Mouse (Mus musculus): Measurements from ENCODE around the gene Ppt1. TPM values are rescaled to one million over a fixed set of nuclear protein-coding genes. Genes with fewer than 3 reads are reported as not detected.

Gene Ppt1
- total and polyA plus RNA-seq, 2 experiments from 2014 or later = 44.2 to 81.3 TPM

GRCm38 (mm10) chr4:122903709-122904108 lies 67.7 kb downstream of the Ppt1 start:
- H3K36me3 ChIP-seq (ENCODE audit: insufficient read depth, low read length) = no peaks in the 10 kb centered on the region
- ATAC-seq (ENCODE audit: low FRiP score) (no peak), DNase-seq (ENCODE audit: low spot score) (no peak)
- H3K4me3 ChIP-seq (ENCODE audit: low read depth, low read length) = no peak overlapping the region
- H3K27ac ChIP-seq (ENCODE audit: low read depth, low read length) = no peak overlapping the region
- H3K9ac ChIP-seq (replicated peaks; ENCODE audit: low read length, poor library complexity, severe bottlenecking) = no peak overlapping the region
- no peaks in the 10 kb centered on the region for H3K27me3 ChIP-seq (ENCODE audit: insufficient read depth, low read length)
- 95% methylated on average over 3 of the region's 3 CpGs for WGBS
- H3K4me1 ChIP-seq (ENCODE audit: insufficient read depth, low read length) = 0 out of 2 replicates have a peak, but pooled peaks cover under 1% of the 10 kb centered on the region
- H3K9me3 ChIP-seq (ENCODE audit: low read length) = no peaks in the 10 kb centered on the region
- no peak for TF ChIP-seq CTCF (IDR thresholded peaks at IDR 0.05)
- H3K4me2 ChIP-seq (ENCODE audit: low read depth, low read length, poor library complexity, severe bottlenecking) = no peak overlapping the region

GRCm38 (mm10) chr4:122905359-122905758 lies 69.3 kb downstream of the Ppt1 start:
- ATAC-seq (ENCODE audit: low FRiP score) (no peak), DNase-seq (ENCODE audit: low spot score) (no peak)
- H3K4me1 ChIP-seq (ENCODE audit: insufficient read depth, low read length) = 0 out of 2 replicates have a peak, but pooled peaks cover 7% of the 10 kb centered on the region
- no peaks in the 10 kb centered on the region for H3K9me3 ChIP-seq (ENCODE audit: low read length)
- no peak overlapping the region for H3K27ac ChIP-seq (ENCODE audit: low read depth, low read length)
- H3K9ac ChIP-seq (replicated peaks; ENCODE audit: low read length, poor library complexity, severe bottlenecking) = no peak overlapping the region
- H3K4me2 ChIP-seq (ENCODE audit: low read depth, low read length, poor library complexity, severe bottlenecking) = no peak overlapping the region
- no peak overlapping the region for H3K4me3 ChIP-seq (ENCODE audit: low read depth, low read length)
- H3K27me3 ChIP-seq (ENCODE audit: insufficient read depth, low read length) = no peaks in the 10 kb centered on the region
- TF ChIP-seq CTCF (IDR thresholded peaks at IDR 0.05) = no peak
- 93% methylated on average over 10 of the region's 10 CpGs for WGBS
- no peaks in the 10 kb centered on the region for H3K36me3 ChIP-seq (ENCODE audit: insufficient read depth, low read length)

Other genes with a start within 250 kb of the Ppt1 start
- gene 9530002B09Rik, start 147.0 kb upstream of the Ppt1 start, total RNA-seq (2014; rRNA removed) = not detected in 2 replicates
- not detected in 2 replicates for gene 9530002B09Rik, start 147.0 kb upstream of the Ppt1 start, polyA plus RNA-seq (2015; fragmentation: Nextera tagmentation; extraction: Ambion mirVana)
- 145 and 157 TPM in 2 replicates for gene Cap1, start 49.8 kb downstream of the Ppt1 start, total RNA-seq (2014; rRNA removed)
- gene Cap1, start 49.8 kb downstream of the Ppt1 start, polyA plus RNA-seq (2015; fragmentation: Nextera tagmentation; extraction: Ambion mirVana) = 58.9 and 60.9 TPM in 2 replicates
- 47.3 and 57.7 TPM in 2 replicates for gene Mfsd2a, start 124.9 kb downstream of the Ppt1 start, total RNA-seq (2014; rRNA removed)
- gene Mfsd2a, start 124.9 kb downstream of the Ppt1 start, polyA plus RNA-seq (2015; fragmentation: Nextera tagmentation; extraction: Ambion mirVana) = 30.3 and 34.6 TPM in 2 replicates
- 75.7 and 77.3 TPM in 2 replicates for gene Mycl, start 159.4 kb downstream of the Ppt1 start, total RNA-seq (2014; rRNA removed)
- gene Mycl, start 159.4 kb downstream of the Ppt1 start, polyA plus RNA-seq (2015; fragmentation: Nextera tagmentation; extraction: Ambion mirVana) = 37.6 and 42.2 TPM in 2 replicates
- gene Trit1, start 180.4 kb downstream of the Ppt1 start, total RNA-seq (2014; rRNA removed) = 16.2 and 19.7 TPM in 2 replicates
- 17.3 and 18.5 TPM in 2 replicates for gene Trit1, start 180.4 kb downstream of the Ppt1 start, polyA plus RNA-seq (2015; fragmentation: Nextera tagmentation; extraction: Ambion mirVana)

Measured in midbrain, postnatal 0 days (tissue).